Mouse (Mus musculus) left cerebral cortex, adult 8-10 months (tissue): ENCODE data around the gene U2af1l4. TPM values are rescaled to one million over a fixed set of nuclear protein-coding genes. Genes with fewer than 3 reads are reported as not detected.
A peak's percentile ranks its signal among the peaks of the same experiment; 100 is the strongest.

Experiments used
- DNase-seq, 2 experiments: peaks; one replicate each; pipeline ENCODE4 v3.0.0; 2022; ENCODE audit warnings: low spot score in 2 of 2
- total RNA-seq, 4 experiments: library from RNA; stranded (reverse); gene quantifications; 2 replicates each; pipeline ENCODE4 v1.2.4; 2022

Gene U2af1l4
- total RNA-seq, 4 experiments from 2014 or later: 61.5 to 76.6 (median 71.7) TPM

GRCm38 (mm10) chr7:30552102-30553020 lies 10.7 kb upstream of the U2af1l4 start, which contains the start of the genes Hspb6 and Proser3:
TSS of gene Hspb6 (plus strand) at chr7:30552178.
TSS of gene Proser3 (minus strand) at chr7:30552299.
- peak; percentile 84 to 97 for DNase-seq

GRCm38 (mm10) chr7:30553021-30553589 lies 10.0 kb upstream of the U2af1l4 start:
- no peak for DNase-seq

GRCm38 (mm10) chr7:30553810-30554584 lies 9.1 kb upstream of the U2af1l4 start:
- no peak for DNase-seq

- DNase-seq: no peak
Measured at GRCm38 (mm10) chr7:30556894-30557536, 6.1 kb upstream of the U2af1l4 start.

- DNase-seq: no peak
Measured at GRCm38 (mm10) chr7:30557901-30558514, 5.1 kb upstream of the U2af1l4 start.

GRCm38 (mm10) chr7:30558656-30559442 lies 4.3 kb upstream of the U2af1l4 start:
- no peak for DNase-seq

- DNase-seq: peak; percentile 87 to 99
Measured at GRCm38 (mm10) chr7:30559443-30559954, 3.6 kb upstream of the U2af1l4 start, which contains the start of gene Lin37. TSS of gene Lin37 (minus strand) at chr7:30559838.

- DNase-seq: no peak
Measured at GRCm38 (mm10) chr7:30560296-30560695, 2.8 kb upstream of the U2af1l4 start.

- peak in 1 of 2 experiments; percentile 50 for DNase-seq
Measured at GRCm38 (mm10) chr7:30562526-30563116, 480 bp upstream of the U2af1l4 start.

GRCm38 (mm10) chr7:30563906-30564280 lies 792 bp downstream of the U2af1l4 start:
- DNase-seq: no peak

- DNase-seq: no peak
Measured at GRCm38 (mm10) chr7:30564970-30565571, 2.0 kb downstream of the U2af1l4 start, which contains the start of gene Igflr1. TSS of gene Igflr1 (plus strand) at chr7:30565427.

- no peak for DNase-seq
Measured at GRCm38 (mm10) chr7:30566033-30566432, 2.9 kb downstream of the U2af1l4 start.

GRCm38 (mm10) chr7:30567555-30567954 lies 4.5 kb downstream of the U2af1l4 start:
- DNase-seq: no peak

GRCm38 (mm10) chr7:30572389-30572788 lies 9.3 kb downstream of the U2af1l4 start:
- no peak for DNase-seq

GRCm38 (mm10) chr7:30572969-30573368 lies 9.9 kb downstream of the U2af1l4 start:
- no peak for DNase-seq

- no peak for DNase-seq
Measured at GRCm38 (mm10) chr7:30579950-30580349, 16.8 kb downstream of the U2af1l4 start.

GRCm38 (mm10) chr7:30581547-30581946 lies 18.4 kb downstream of the U2af1l4 start:
- no peak for DNase-seq

- no peak for DNase-seq
Measured at GRCm38 (mm10) chr7:30584339-30584738, 21.2 kb downstream of the U2af1l4 start.

GRCm38 (mm10) chr7:30585170-30585569 lies 22.1 kb downstream of the U2af1l4 start:
- DNase-seq: no peak
